Mouse (Mus musculus) thymus, postnatal 10 days (tissue): ENCODE measurements around the gene Fam19a4.
"Not testable (repeated sequence)": the region's sequence is repeated elsewhere in the genome, so short reads cannot be mapped to it uniquely, and the experiment has no call there.

Experiments
- DNase-seq, 2 experiments: peaks; one replicate each; pipeline ENCODE4 v3.0.0; 2021; ENCODE audit warnings: low spot score in 2 of 2

The Fam19a4 gene

GRCm38 (mm10) chr6:96944796-96945195 is 115.4 kb downstream of the Fam19a4 start:
- no peak for DNase-seq

GRCm38 (mm10) chr6:96935776-96936175 is 124.4 kb downstream of the Fam19a4 start:
- DNase-seq, result no peak

- DNase-seq, result no peak
These were observed 151.1 kb downstream of the Fam19a4 start for GRCm38 (mm10) chr6:96909061-96909480.

GRCm38 (mm10) chr6:96877105-96877504 is 183.1 kb downstream of the Fam19a4 start:
- not testable (repeated sequence) for DNase-seq

- not testable (repeated sequence) for DNase-seq
These were observed 183.6 kb downstream of the Fam19a4 start for GRCm38 (mm10) chr6:96876651-96877050.

DNA sequence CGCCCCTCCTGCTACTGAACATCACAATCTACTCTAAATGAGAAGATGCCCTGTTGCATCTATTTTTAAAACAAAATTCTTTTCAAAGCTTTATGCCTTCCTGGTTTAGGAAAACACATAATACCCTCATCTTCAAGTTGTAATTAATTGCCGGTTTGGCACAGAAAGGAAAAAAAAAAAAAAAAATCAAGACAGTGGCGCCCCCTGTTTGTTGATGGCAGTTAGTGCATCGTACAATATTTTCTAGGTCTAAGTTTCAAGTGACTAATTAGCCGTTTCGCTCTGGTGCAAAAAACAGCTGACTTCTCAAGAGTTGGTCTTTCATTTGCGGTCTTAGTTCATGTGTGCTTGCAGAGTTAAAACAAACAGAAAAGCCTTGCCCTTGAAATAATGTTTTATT is 207.1 kb downstream of the Fam19a4 start:
- DNase-seq, result no peak

GRCm38 (mm10) chr6:96843944-96844343 is 216.3 kb downstream of the Fam19a4 start:
- no peak for DNase-seq

GRCm38 (mm10) chr6:96840634-96841033 is 219.6 kb downstream of the Fam19a4 start:
- DNase-seq, result no peak

- DNase-seq, result no peak
These were observed 233.6 kb downstream of the Fam19a4 start for GRCm38 (mm10) chr6:96826626-96827025.

- no peak for DNase-seq
These were observed 257.2 kb downstream of the Fam19a4 start for GRCm38 (mm10) chr6:96802981-96803380.

DNA sequence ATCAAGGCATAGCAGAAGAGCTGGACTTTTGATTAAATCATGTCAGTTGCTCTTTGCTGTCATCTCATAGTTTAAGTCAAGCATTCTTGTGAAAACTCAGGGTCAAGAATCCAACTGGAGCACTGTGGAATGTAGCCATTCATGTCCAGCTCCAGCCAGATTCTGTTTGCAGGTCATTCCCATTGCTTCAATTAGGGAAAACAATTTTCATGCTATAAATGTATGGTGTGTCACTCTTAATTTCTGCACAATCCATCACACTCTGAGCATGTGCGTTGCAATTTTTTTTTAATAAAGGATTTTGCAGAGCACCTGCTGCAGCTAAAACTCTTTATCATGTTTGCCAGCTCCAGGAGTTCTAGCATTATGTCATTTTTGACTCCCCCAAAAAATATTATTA is 261.5 kb downstream of the Fam19a4 start:
- DNase-seq, result no peak

DNA sequence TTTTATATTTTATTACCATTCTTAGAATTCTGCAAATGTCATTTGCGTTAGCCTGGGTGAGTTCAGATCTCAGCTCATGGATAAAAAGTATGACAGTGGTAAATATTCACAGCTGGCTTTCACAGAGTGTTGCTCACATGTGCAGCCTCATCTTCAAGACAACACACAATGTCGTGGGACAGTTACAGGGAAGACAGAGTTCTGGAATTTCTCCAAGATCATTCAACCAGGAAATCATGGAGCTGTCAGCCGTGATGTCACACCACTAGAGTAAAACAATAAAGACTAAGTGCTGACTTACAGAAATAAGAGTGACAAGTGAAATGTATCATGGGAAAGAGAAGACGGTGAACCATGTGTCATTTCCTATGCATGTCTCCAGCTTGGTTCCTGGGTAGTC is 262.8 kb downstream of the Fam19a4 start:
- no peak for DNase-seq
